ENCODE assay signal across 21 mouse cellular contexts in genomic region chr2:71445536-71446196, GRCm38 (mm10). TPM values are rescaled to one million over a fixed set of nuclear protein-coding genes. Genes with fewer than 3 reads are reported as not detected.
DNase-seq lines count a peak whose midpoint lies in the region; ATAC-seq and TF ChIP-seq lines count a peak whose summit lies in the region.
"Had no signal": no experiment of that assay in that cellular context is flagged by ENCODE, and none has a peak within 500 bp of the region (broad histone marks: within the 10 kb centered on the region; RNA-seq: fewer than 3 reads in every experiment).

No protein-coding gene starts in this region.

- 41% methylated on average over 17 of the region's 17 CpGs for WGBS in hindbrain, embryonic 14.5 days
- 56% methylated on average over 17 of the region's 17 CpGs for WGBS in hindbrain, embryonic 11.5 days
- 23% methylated on average over 17 of the region's 17 CpGs for WGBS in forebrain, embryonic 14.5 days
- 32% methylated on average over 17 of the region's 17 CpGs for WGBS in midbrain, embryonic 14.5 days
- 61% methylated on average over 17 of the region's 17 CpGs for WGBS in lung, adult 2 months

- H3K4me1 ChIP-seq in hindbrain, embryonic 14.5 days (replicated peaks; ENCODE audit: control insufficient read depth, insufficient read depth, low read length), result no peaks in the 10 kb centered on the region
- no peaks in the 10 kb centered on the region for H3K4me1 ChIP-seq in hindbrain, embryonic 11.5 days (replicated peaks; ENCODE audit: control insufficient read depth, insufficient read depth, low read length)
- H3K4me1 ChIP-seq in forebrain, embryonic 14.5 days (ENCODE audit: control insufficient read depth, insufficient read depth, low read length), result peaks cover 6% of the 10 kb centered on the region; the same call in 1 of the 2 replicates
- peaks cover 6% of the 10 kb centered on the region; the same call in 1 of the 2 replicates for H3K4me1 ChIP-seq in midbrain, embryonic 14.5 days (ENCODE audit: control insufficient read depth, insufficient read depth, low read length)
- no peaks in the 10 kb centered on the region for H3K4me1 ChIP-seq in lung, adult 2 months (ENCODE audit: control insufficient read depth, insufficient read depth, low read length)
- H3K4me1 ChIP-seq: embryonic facial prominence, embryonic 13.5 days; limb, embryonic 10.5 days; lung, embryonic 15.5 days had no signal

- DNase-seq in hindbrain, embryonic 14.5 days (ENCODE audit: low spot score), result no peak
- DNase-seq in hindbrain, embryonic 11.5 days (ENCODE audit: low spot score), result no peak
- peak; percentile 8 for DNase-seq in brain, adult 2 months (ENCODE audit: low read depth, low spot score)
- peak; percentile 72 for DNase-seq in forebrain, embryonic 14.5 days (ENCODE audit: low spot score)
- peak; percentile 49 for DNase-seq in midbrain, embryonic 14.5 days
- no peak for DNase-seq in adrenal gland, postnatal 14 days
- no peak for DNase-seq in lung, adult 2 months
- DNase-seq: adrenal gland, postnatal 10 days; cerebellum, adult 2 months; gastrocnemius, adult 2 months; heart, postnatal 10 days; kidney, adult 11 months; kidney, postnatal 10 days; right cerebral cortex, postnatal 14 days; thymus, postnatal 4 days had no signal

- H3K4me3 ChIP-seq in hindbrain, embryonic 14.5 days (replicated peaks; ENCODE audit: low read length), result no peak overlapping the region
- no peak overlapping the region for H3K4me3 ChIP-seq in hindbrain, embryonic 11.5 days (ENCODE audit: low read depth, low read length)
- H3K4me3 ChIP-seq in forebrain, embryonic 14.5 days (ENCODE audit: low read depth, low read length), result no peak overlapping the region
- no peak overlapping the region for H3K4me3 ChIP-seq in midbrain, embryonic 14.5 days (replicated peaks; ENCODE audit: low read depth, low read length)
- no peak overlapping the region for H3K4me3 ChIP-seq in lung, adult 2 months (replicated peaks; ENCODE audit: extremely low read depth, low read depth, low read length)
- H3K4me3 ChIP-seq: embryonic facial prominence, embryonic 13.5 days; gastrocnemius, adult 2 months; left cerebral cortex, adult 2 months; limb, embryonic 10.5 days; liver, embryonic 12.5 days; lung, embryonic 15.5 days had no signal

- TF ChIP-seq POLR2A in lung, adult 2 months (IDR thresholded peaks at IDR 0.05; ENCODE audit: borderline replicate concordance, extremely low read depth, low read depth, low read length), result no peak

- H3K4me2 ChIP-seq in hindbrain, embryonic 14.5 days (replicated peaks), result peak overlapping the region; percentile 17; the same call in 1 of the 2 replicates
- no peak overlapping the region for H3K4me2 ChIP-seq in hindbrain, embryonic 11.5 days (replicated peaks; ENCODE audit: low read depth, low read length)
- H3K4me2 ChIP-seq in forebrain, embryonic 14.5 days (ENCODE audit: low read length), result peak overlapping the region; percentile 36; the same call in 1 of the 2 replicates
- peak overlapping the region; percentile 34 for H3K4me2 ChIP-seq in midbrain, embryonic 14.5 days (ENCODE audit: low read length)
- H3K4me2 ChIP-seq: embryonic facial prominence, embryonic 13.5 days; liver, embryonic 12.5 days; lung, embryonic 15.5 days had no signal

- no peak for ATAC-seq in hindbrain, embryonic 14.5 days (ENCODE audit: low FRiP score)
- ATAC-seq in hindbrain, embryonic 11.5 days (ENCODE audit: low FRiP score), result no peak
- ATAC-seq in forebrain, embryonic 14.5 days, result peak; percentile 83
- ATAC-seq in midbrain, embryonic 14.5 days (ENCODE audit: low FRiP score, low TSS enrichment), result no peak
- ATAC-seq: hindbrain, embryonic 16.5 days; liver, embryonic 12.5 days had no signal

- no peaks in the 10 kb centered on the region for H3K9me3 ChIP-seq in hindbrain, embryonic 14.5 days (ENCODE audit: control insufficient read depth, low read length)
- H3K9me3 ChIP-seq in hindbrain, embryonic 11.5 days (ENCODE audit: control insufficient read depth, low read length), result no peaks in the 10 kb centered on the region
- H3K9me3 ChIP-seq in forebrain, embryonic 14.5 days (replicated peaks; ENCODE audit: control insufficient read depth, low read length), result no peaks in the 10 kb centered on the region
- H3K9me3 ChIP-seq in midbrain, embryonic 14.5 days (ENCODE audit: control insufficient read depth, low read length), result no peaks in the 10 kb centered on the region
- H3K9me3 ChIP-seq: embryonic facial prominence, embryonic 13.5 days; limb, embryonic 10.5 days; liver, embryonic 12.5 days; lung, embryonic 15.5 days had no signal

- TF ChIP-seq CTCF in lung, adult 2 months (IDR thresholded peaks at IDR 0.05; ENCODE audit: insufficient read depth, low read length), result no peak

- H3K27ac ChIP-seq in hindbrain, embryonic 14.5 days, result no peak overlapping the region
- no peak overlapping the region for H3K27ac ChIP-seq in hindbrain, embryonic 11.5 days (ENCODE audit: low read depth, low read length)
- H3K27ac ChIP-seq in forebrain, embryonic 14.5 days (ENCODE audit: low read depth, low read length), result peak overlapping the region; percentile 79
- no peak overlapping the region for H3K27ac ChIP-seq in midbrain, embryonic 14.5 days (replicated peaks; ENCODE audit: low read depth, low read length)
- H3K27ac ChIP-seq: embryonic facial prominence, embryonic 13.5 days; gastrocnemius, adult 2 months; left cerebral cortex, adult 2 months; limb, embryonic 10.5 days; liver, embryonic 12.5 days; lung, embryonic 15.5 days had no signal

- peaks cover 5% of the 10 kb centered on the region for H3K36me3 ChIP-seq in hindbrain, embryonic 14.5 days (replicated peaks; ENCODE audit: control insufficient read depth, insufficient read depth)
- no peaks in the 10 kb centered on the region for H3K36me3 ChIP-seq in hindbrain, embryonic 11.5 days (ENCODE audit: control insufficient read depth, insufficient read depth, low read length)
- peaks cover 10% of the 10 kb centered on the region for H3K36me3 ChIP-seq in forebrain, embryonic 14.5 days (ENCODE audit: control insufficient read depth, insufficient read depth, low read length)
- H3K36me3 ChIP-seq in midbrain, embryonic 14.5 days (ENCODE audit: control insufficient read depth, insufficient read depth, low read length), result peaks cover 8% of the 10 kb centered on the region; the same call in 1 of the 2 replicates

- peak overlapping the region; percentile 11; the same call in 1 of the 2 replicates for H3K9ac ChIP-seq in hindbrain, embryonic 14.5 days
- no peak overlapping the region for H3K9ac ChIP-seq in hindbrain, embryonic 11.5 days (ENCODE audit: low read depth, low read length)
- peak overlapping the region; percentile 50; the same call in 1 of the 2 replicates for H3K9ac ChIP-seq in forebrain, embryonic 14.5 days (ENCODE audit: low read length)
- H3K9ac ChIP-seq in midbrain, embryonic 14.5 days (replicated peaks; ENCODE audit: low read length), result peak overlapping the region; percentile 46
- H3K9ac ChIP-seq: embryonic facial prominence, embryonic 13.5 days; liver, embryonic 12.5 days; lung, embryonic 15.5 days had no signal

- H3K27me3 ChIP-seq in hindbrain, embryonic 14.5 days (ENCODE audit: control insufficient read depth, insufficient read depth, low read length), result no peaks in the 10 kb centered on the region
- no peaks in the 10 kb centered on the region for H3K27me3 ChIP-seq in hindbrain, embryonic 11.5 days (ENCODE audit: control insufficient read depth, insufficient read depth, low read length)
- no peaks in the 10 kb centered on the region for H3K27me3 ChIP-seq in forebrain, embryonic 14.5 days (replicated peaks; ENCODE audit: control insufficient read depth, insufficient read depth, low read length)
- H3K27me3 ChIP-seq in midbrain, embryonic 14.5 days (ENCODE audit: control insufficient read depth, insufficient read depth, low read length), result no peaks in the 10 kb centered on the region

RNA-seq across cellular contexts. Expression of gene Metap1d, which starts 7.4 kb away (rescaled TPM):
- polyA plus RNA-seq in hindbrain, embryonic 14.5 days (2014; fragmentation: Nextera tagmentation; extraction: Ambion mirVana), result 30.9 and 32.7 TPM in 2 replicates
- polyA plus RNA-seq in hindbrain, embryonic 11.5 days (2014; fragmentation: Nextera tagmentation; extraction: Ambion mirVana), result 29.9 and 38.0 TPM in 2 replicates
- polyA plus RNA-seq in forebrain, embryonic 14.5 days (2014; fragmentation: Nextera tagmentation; extraction: Ambion mirVana), result 39.9 and 43.3 TPM in 2 replicates
- 36.9 and 37.7 TPM in 2 replicates for polyA plus RNA-seq in midbrain, embryonic 14.5 days (2014; fragmentation: Nextera tagmentation; extraction: Ambion mirVana)
- total RNA-seq in adrenal gland, postnatal 14 days (2021), result 36.3 and 36.5 TPM in 2 replicates
- 10.8 and 15.8 TPM in 2 replicates for polyA plus RNA-seq in lung, adult 2 months (2012; rRNA removed)

RNA-seq across cellular contexts. Expression of gene Hat1, which starts 56.9 kb away (rescaled TPM):
- polyA plus RNA-seq in hindbrain, embryonic 14.5 days (2014; fragmentation: Nextera tagmentation; extraction: Ambion mirVana), result 50.6 and 52.7 TPM in 2 replicates
- polyA plus RNA-seq in hindbrain, embryonic 11.5 days (2014; fragmentation: Nextera tagmentation; extraction: Ambion mirVana), result 161 and 166 TPM in 2 replicates
- polyA plus RNA-seq in forebrain, embryonic 14.5 days (2014; fragmentation: Nextera tagmentation; extraction: Ambion mirVana), result 89.0 and 96.6 TPM in 2 replicates
- polyA plus RNA-seq in midbrain, embryonic 14.5 days (2014; fragmentation: Nextera tagmentation; extraction: Ambion mirVana), result 42.6 and 56.1 TPM in 2 replicates
- total RNA-seq in adrenal gland, postnatal 14 days (2021), result 37.7 and 40.1 TPM in 2 replicates
- polyA plus RNA-seq in lung, adult 2 months (2012; rRNA removed), result 2.1 and 4.2 TPM in 2 replicates

Comparison
In these comparisons a context has a peak if more than half of its experiments do, and no peak if none do; other contexts are left out.
1. DNase-seq: peak in brain, adult 2 months (single experiment), forebrain, embryonic 14.5 days (single experiment) and midbrain, embryonic 14.5 days (single experiment); none in hindbrain, embryonic 14.5 days (single experiment), hindbrain, embryonic 11.5 days (single experiment), adrenal gland, postnatal 14 days (single experiment) and lung, adult 2 months (single experiment).